Mouse (Mus musculus) right cerebral cortex, postnatal 4 days (tissue): ENCODE measurements at regions not wholly inside any gene's neighbourhood (a gene's known extent, or its start where the extent isn't known, plus 50 kb on each side); places are given as distances from the start of the nearest gene placed in this dataset.

ENCODE experiments used
- DNase-seq: peaks from one replicate; pipeline ENCODE4 v3.0.0-alpha.2; 2022

- no peak for DNase-seq
Observed at GRCm38 (mm10) chr1:75901146-75901545, 355.1 kb downstream of the Slc4a3 start.

- no peak for DNase-seq
Observed at GRCm38 (mm10) chr1:75905699-75906470, 359.8 kb downstream of the Slc4a3 start.

DNA sequence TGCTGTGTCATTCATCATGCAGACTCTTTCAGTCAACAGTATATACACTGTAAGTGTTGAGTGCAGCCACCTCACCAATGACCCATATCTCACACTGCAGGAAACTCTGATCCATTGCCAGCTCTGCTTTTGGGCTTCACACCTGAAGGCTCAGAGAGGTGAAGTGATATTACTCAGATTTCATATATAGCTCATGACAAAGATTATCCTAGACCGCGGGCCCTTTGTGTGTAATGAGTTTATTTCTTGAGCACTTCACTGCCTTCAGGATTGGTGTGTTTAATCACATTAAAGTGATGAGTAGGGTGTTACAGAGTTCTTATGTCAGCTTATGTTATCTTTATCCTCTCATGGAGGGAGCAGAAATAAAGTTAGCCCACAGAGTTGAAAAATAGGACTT lies 369.2 kb downstream of the Slc4a3 start:
- no peak for DNase-seq

DNA sequence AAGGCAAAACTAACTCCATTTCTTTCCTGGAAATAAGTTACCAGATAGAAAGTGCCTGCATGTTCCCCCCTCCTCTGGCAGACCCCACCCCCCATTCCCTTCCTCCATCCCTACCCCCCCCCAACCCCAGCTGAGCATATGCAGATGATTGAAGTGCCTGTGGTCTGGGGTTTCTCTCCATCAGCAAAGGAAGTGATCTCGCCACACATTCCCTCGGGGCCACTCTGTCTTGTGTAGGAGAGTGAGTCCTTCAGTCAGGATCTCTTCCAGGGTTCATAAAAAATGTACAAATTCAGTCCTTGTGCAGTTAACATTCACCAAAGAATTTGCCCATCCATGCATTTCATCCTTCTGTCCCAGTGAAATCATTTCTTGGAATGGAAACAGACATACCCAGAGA lies 370.1 kb downstream of the Slc4a3 start:
- no peak for DNase-seq

GRCm38 (mm10) chr1:75919134-75919533 lies 373.1 kb downstream of the Slc4a3 start:
- no peak for DNase-seq

DNA sequence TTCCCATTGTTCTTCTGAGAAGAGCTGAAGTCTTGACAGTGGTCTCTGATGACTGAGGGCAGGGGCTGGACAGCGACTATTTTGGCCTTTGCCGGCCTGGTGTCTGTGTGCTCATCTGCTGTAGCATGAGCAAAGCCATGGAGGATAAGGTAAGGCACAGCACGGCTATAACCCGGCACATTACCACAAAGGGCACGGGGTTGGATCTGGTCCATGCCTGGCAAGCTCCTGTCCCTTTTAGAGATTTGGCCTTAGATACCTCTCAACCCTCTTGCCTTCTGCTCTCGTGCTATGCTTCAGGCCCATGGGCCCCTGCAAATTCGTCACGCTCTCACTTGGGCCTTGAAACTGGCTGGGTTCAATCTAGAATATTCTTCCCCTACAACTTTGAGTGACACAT lies 379.0 kb downstream of the Slc4a3 start:
- no peak for DNase-seq

GRCm38 (mm10) chr1:75925802-75926201 lies 379.7 kb downstream of the Slc4a3 start:
- peak; percentile 100 for DNase-seq

DNA sequence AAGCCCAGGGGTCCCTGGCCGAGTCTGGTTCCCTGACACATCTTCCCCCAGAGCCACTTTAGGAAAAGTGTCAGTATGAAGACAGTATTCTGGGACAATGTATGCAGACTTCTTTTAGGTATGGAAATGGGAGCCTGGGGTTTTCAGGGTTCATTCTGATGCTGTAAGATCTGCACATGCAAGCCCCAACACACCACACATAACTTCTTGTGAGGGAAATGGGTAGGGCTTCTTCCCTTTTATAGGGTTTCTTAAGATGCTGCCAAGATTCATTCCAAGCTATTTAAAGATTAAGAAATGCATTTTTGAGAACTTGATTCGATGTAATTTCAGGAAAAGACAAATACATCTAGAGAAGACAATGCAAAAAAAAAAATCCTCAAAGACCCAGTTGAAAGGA lies 385.8 kb downstream of the Slc4a3 start:
- DNase-seq = no peak

GRCm38 (mm10) chr1:75933831-75934230 lies 387.8 kb downstream of the Slc4a3 start:
- DNase-seq = no peak

GRCm38 (mm10) chr1:75934761-75935160 lies 388.7 kb downstream of the Slc4a3 start:
- no peak for DNase-seq

- DNase-seq = no peak
Observed at GRCm38 (mm10) chr1:75935866-75936265, 389.8 kb downstream of the Slc4a3 start.

GRCm38 (mm10) chr1:75936596-75936995 lies 390.5 kb downstream of the Slc4a3 start:
- DNase-seq = peak; percentile 20

- DNase-seq = no peak
Observed at GRCm38 (mm10) chr1:75937331-75937730, 391.3 kb downstream of the Slc4a3 start.

DNA sequence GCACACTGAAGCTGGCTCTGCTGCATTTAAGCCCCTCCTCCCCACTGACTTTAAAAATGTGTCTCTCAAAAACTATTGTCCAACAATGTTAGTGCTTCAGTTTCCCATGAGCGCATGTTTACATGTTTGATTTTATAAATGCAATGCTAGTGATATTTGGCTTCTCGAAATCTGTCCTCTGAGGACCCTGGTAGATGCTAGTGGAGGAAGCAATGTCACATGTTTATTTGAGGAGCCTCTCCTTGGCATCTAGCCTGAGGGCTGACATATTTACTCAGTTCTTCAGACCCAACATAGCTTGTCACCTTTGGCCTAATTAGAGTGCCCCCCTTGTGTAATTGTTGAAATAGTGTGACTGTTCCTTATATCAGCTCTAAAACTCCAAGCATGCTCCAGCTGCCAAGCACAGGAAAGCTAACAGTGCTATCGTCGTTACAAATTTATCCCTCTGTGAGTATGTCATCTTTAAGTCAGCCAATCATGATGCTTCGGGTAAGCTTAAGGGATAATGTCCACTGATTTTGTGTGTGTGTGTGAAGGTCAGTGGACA lies 400.3 kb downstream of the Slc4a3 start:
- no peak for DNase-seq

DNA sequence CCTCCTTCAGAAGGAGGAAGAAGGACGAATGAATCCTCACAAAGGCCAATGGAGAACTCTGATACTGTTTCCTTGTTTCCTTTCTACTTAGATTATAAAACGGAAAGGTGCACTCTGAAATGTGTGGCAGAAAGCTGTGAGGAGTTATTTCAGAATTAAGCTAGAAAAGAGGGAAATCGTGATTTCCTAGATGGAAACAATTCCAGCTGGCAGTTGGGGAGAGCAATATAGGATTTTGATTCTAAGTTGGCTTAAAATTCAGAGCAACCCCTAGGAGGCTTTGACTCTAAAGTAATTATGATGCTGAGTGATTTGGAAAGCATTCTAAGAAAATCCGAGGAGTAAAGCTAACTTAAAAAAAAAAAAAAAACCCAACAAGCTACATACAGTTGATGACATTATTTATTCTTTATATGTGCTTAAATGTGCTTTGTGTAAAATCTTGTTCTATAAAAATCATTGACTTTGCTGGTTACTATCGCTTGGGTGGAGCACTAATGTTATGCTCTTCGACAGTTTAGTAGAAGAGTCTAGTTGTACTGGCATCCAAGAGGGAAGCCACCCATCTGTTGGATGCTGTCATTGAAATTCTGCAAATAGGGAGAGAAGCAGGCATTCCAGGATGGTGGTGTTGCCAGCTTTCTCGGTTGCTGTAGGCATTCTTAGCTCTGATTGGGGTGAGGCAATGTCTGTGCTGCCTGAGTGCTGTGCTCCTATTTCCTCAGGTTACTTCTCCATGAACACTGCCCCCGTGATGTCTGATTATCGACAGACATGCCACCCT lies 432.3 kb downstream of the Slc4a3 start:
- DNase-seq = peak; percentile 15

DNA sequence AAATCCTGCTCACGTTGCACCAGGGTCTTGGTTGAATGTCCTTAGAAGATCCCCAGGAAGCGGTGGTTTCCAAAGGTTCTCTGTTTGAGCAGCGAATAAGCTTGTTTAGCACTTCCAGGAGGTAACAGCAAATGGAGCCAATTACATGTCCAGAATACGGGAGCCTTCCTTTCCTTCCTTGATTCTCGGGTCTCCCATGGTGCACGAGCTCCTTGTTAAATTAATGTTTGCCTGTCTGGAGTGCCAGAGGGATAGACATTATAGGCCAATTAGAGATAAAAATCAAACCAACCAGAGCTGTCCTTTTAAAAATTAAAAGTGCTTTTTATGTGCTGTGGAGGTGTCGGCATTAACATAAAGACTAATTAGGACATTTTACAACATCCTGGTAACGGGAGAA lies 437.0 kb downstream of the Slc4a3 start:
- DNase-seq = no peak

DNA sequence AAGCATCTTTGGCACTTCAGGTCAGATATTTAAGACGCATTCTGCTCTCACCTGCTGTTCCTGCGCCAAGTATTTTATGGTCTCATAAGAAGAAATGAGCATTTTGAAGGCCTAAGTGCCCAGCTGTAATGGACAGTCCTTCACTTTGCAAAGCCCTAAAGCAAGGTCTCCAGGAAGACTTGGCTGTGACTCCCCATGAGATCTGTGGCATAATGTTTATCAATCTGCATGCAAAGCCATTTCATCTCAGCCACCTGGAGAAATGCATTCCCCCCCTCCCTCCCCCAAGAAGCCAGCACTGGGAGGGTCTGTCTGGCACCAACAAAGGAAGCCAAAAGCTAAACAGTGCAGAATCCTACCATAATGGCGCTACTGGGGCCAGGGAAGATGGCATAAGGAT lies 437.4 kb downstream of the Slc4a3 start:
- no peak for DNase-seq

DNA sequence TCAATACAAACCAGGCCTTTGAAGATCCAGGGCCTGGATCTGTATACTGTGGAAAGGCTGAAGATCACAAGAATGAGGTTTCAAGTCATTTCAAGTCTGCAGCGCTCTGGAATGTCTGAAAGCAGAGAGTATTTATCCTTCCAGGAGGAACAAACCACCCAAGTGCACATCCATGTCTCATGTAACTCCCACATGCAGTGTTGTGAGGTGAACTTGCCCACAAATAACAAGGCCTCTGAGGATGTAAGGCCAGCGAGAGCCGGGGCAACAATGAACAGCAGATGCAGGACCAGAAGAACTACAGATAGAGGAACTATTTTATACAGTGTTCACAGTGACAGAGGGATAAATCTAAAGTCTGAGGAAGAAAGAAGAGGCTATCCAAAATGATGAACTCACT lies 442.4 kb downstream of the Slc4a3 start:
- no peak for DNase-seq

DNA sequence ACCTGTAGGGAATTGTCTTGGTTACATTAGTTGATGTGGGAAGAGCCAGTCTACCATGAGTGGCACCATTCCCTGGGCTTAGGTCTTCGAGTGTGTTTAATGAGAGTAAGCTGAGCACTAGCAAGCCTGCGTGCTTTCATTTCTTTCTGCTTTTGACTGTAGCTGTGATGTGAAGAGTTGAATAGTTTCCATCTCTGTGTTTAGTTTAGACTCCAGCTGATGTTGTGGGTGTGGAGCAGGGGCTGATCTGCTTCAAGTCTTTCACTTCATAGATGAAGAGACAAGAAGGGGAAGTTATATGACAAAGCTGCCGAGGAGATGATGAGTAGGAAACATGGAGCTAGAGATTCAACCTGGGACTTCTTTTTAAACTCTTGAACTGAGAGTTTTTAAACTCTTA lies 446.0 kb downstream of the Slc4a3 start:
- DNase-seq = no peak

DNA sequence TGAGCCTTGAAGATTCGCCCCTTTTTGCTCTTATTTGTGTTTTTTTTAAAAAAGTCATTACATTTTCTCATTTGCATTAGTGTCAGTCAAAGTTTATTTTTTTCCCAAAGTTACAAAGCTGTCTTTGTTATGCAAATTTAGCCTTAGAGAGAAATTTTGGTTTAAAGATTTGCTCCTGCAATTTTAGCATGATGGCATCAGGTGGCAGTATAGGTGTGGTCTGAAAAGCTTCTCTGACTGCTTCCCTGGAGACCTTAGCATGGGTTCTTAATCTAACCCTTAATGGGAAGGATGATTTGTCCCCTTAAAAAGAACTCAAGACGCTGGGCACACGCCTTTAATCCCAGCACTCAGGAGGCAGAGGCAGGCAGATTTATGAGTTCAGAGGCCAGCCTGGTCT lies 451.2 kb downstream of the Slc4a3 start:
- DNase-seq = no peak

DNA sequence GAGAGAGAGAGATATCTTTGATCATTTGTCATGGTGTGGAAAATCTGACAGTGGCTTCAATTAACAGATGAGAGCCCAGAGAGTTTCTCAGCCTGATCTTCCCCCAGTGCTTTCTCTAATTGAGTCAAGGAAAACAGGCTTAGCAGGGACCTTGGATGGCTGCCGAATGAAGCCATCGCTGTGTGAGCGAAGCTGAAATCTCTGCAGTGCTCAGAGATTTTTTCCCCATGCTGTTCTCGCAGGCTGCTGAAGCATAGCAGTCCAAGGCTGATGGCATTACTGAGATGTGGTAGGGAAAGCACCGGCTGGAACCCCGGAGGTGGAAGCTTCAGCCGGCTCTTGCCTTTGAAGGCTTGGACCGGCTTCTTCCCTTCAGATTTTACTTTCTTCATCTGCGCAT lies 455.1 kb downstream of the Slc4a3 start:
- DNase-seq = peak; percentile 9

- DNase-seq = no peak
Observed at GRCm38 (mm10) chr1:76009601-76010000, 463.5 kb downstream of the Slc4a3 start.

DNA sequence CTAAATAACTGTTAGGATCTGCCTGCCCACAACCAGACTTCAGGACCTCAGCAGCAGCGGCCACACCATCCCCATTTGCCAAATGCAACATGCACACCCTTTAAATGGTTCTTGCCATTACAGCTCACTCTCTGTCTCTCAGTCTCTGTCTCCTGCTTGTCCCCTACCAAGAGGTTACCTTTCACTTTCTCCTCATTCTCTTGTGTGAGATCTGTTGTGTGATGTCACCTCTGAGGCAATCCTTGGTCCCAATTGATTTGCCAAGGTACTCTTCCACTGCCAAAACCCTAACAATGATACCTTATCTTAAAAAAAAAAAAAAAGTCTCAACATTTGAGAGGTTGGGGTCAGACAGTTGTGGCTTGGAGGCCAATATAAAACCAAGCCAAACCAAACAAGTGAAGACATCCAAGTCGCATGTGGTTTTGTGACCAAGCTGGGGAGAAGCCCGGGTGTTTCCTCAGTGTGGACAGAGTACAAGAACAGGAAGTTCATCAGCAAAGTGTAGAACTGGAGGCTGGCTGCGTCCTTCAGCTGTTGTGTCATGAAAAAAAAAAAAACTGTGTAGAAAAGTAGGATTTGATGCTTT lies 464.2 kb downstream of the Slc4a3 start:
- DNase-seq = no peak

GRCm38 (mm10) chr1:76018588-76018987 lies 472.5 kb downstream of the Slc4a3 start:
- no peak for DNase-seq
